Mouse (Mus musculus): ENCODE data around the gene Auts2. TPM values are rescaled to one million over a fixed set of nuclear protein-coding genes. Genes with fewer than 3 reads are reported as not detected.

The Auts2 gene
- total and polyA plus RNA-seq, 2 experiments from 2014 or later: 35.2 to 57.5 TPM

DNA sequence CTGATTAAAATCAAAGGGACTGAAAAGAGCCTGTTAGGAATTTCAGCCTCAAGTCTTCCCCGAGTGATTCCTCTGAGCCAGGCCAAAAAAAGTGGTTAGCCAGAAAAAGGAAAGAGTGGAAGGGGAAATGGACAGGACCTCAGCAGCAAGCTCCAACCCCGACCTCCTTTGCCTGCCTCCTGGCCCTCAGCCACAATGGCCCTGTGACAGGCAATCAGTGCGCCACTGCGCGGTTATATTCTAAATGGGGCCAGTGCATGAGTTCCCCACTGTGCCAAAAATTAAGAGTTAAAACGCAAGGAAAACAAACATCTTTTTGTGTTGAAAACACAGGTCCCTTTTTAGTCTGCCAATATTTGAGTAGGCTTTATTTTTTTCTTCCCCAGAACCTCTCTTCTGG lies 755.1 kb downstream of the Auts2 start:
- ATAC-seq (ENCODE audit: low FRiP score): no peak

DNA sequence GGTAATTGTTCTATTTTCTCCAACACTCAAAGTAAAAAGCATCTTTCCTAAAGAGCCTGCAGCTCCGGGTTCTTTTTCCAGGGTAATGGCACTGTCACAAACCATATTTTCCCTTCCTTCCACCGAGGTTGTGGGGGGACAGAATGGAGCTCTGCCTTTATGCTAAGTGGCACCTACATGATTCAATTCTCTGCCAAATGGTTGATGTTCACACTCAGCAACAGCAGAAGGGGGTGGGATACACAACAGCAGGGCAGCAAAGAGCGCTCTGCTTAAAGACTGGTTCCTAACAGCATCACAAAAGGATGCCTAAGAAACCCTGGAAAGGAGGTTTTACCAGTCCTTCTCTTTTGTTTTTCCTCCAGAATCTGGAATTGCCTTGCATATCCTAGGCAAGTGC lies 759.9 kb downstream of the Auts2 start:
- H3K4me2 ChIP-seq (ENCODE audit: low read depth, low read length, poor library complexity, severe bottlenecking): no peak overlapping the region
- DNase-seq (ENCODE audit: low spot score): no peak
- H3K27ac ChIP-seq (ENCODE audit: low read depth, low read length): no peak overlapping the region
- no peak for TF ChIP-seq CTCF (IDR thresholded peaks at IDR 0.05)
- no peaks in the 10 kb centered on the region for H3K27me3 ChIP-seq (ENCODE audit: insufficient read depth, low read length)
- H3K4me3 ChIP-seq (ENCODE audit: low read depth, low read length): no peak overlapping the region
- ATAC-seq (ENCODE audit: low FRiP score): no peak
- no peak overlapping the region for H3K9ac ChIP-seq (replicated peaks; ENCODE audit: low read length, poor library complexity, severe bottlenecking)
- H3K36me3 ChIP-seq (ENCODE audit: insufficient read depth, low read length): no peaks in the 10 kb centered on the region
- 58% methylated on average over 3 of the region's 3 CpGs for WGBS
- no peaks in the 10 kb centered on the region for H3K4me1 ChIP-seq (ENCODE audit: insufficient read depth, low read length)
- no peaks in the 10 kb centered on the region for H3K9me3 ChIP-seq (ENCODE audit: low read length)

More for the DNA sequence above, 755.1 kb downstream of the Auts2 start:
- no peak for TF ChIP-seq CTCF (IDR thresholded peaks at IDR 0.05)
- no peaks in the 10 kb centered on the region for H3K4me1 ChIP-seq (ENCODE audit: insufficient read depth, low read length)
- H3K27me3 ChIP-seq (ENCODE audit: insufficient read depth, low read length): no peaks in the 10 kb centered on the region
- no peak overlapping the region for H3K9ac ChIP-seq (replicated peaks; ENCODE audit: low read length, poor library complexity, severe bottlenecking)
- H3K27ac ChIP-seq (ENCODE audit: low read depth, low read length): no peak overlapping the region
- peak; percentile 55 for DNase-seq (ENCODE audit: low spot score)
- no peaks in the 10 kb centered on the region for H3K9me3 ChIP-seq (ENCODE audit: low read length)
- no peak overlapping the region for H3K4me2 ChIP-seq (ENCODE audit: low read depth, low read length, poor library complexity, severe bottlenecking)
- no peak overlapping the region for H3K4me3 ChIP-seq (ENCODE audit: low read depth, low read length)
- no peaks in the 10 kb centered on the region for H3K36me3 ChIP-seq (ENCODE audit: insufficient read depth, low read length)
- 25% methylated on average over 6 of the region's 6 CpGs for WGBS

DNA sequence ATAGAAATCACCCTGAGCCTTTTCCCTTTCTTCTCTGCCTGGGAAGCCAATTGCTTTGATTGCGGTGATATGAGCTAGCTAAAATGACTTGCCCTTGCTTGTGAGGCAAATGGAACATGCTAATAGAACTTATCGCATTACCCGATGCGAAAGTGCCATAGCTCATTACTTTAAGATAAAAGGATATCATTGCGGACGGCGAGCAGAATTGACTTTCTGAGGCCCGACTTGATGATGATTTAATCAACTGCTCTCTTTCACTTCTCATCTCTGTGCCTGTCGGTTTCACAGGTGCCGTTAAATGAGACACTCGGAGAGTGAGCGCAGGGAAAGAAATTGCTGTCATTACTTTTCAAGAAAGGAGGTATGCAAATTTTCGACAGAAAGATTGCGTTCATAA lies 762.1 kb downstream of the Auts2 start:
- Histone ChIP-seq H3K9me3 (ENCODE audit: low read length) (no peaks in the 10 kb centered on the region), H3K9ac (replicated peaks; ENCODE audit: low read length, poor library complexity, severe bottlenecking) (no peak overlapping the region), H3K36me3 (ENCODE audit: insufficient read depth, low read length) (no peaks in the 10 kb centered on the region), H3K4me2 (ENCODE audit: low read depth, low read length, poor library complexity, severe bottlenecking) (no peak overlapping the region), H3K4me1 (ENCODE audit: insufficient read depth, low read length) (no peaks in the 10 kb centered on the region), H3K27me3 (ENCODE audit: insufficient read depth, low read length) (no peaks in the 10 kb centered on the region), H3K4me3 (ENCODE audit: low read depth, low read length) (no peak overlapping the region), H3K27ac (ENCODE audit: low read depth, low read length) (no peak overlapping the region)
- ATAC-seq (ENCODE audit: low FRiP score): no peak
- no peak for TF ChIP-seq CTCF (IDR thresholded peaks at IDR 0.05)
- DNase-seq (ENCODE audit: low spot score): peak; percentile 55
- WGBS: 54% methylated on average over 14 of the region's 14 CpGs

DNA sequence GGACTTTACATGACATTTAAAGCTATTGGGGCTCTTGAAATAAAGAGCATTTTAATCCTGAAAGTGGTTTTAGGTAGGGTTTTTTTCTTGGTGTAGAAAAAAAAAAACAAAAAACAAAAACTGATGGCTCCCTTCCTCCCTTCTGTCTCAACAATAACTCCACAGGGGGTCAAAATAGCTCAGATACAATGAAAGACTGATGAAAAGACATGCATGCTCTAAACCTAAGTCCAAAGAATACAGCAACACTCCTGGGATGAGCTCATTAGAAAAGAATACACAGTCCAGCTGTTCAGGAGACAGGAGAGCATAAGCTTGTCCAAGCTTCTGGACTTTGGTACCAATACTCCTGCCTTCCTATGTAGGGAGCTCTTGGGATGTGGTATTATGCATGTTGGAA lies 764.0 kb downstream of the Auts2 start:
- Histone ChIP-seq H3K36me3 (ENCODE audit: insufficient read depth, low read length) (no peaks in the 10 kb centered on the region), H3K4me3 (ENCODE audit: low read depth, low read length) (no peak overlapping the region), H3K27me3 (ENCODE audit: insufficient read depth, low read length) (no peaks in the 10 kb centered on the region), H3K4me2 (ENCODE audit: low read depth, low read length, poor library complexity, severe bottlenecking) (no peak overlapping the region), H3K4me1 (ENCODE audit: insufficient read depth, low read length) (no peaks in the 10 kb centered on the region; the same call in 1 of the 2 replicates), H3K9me3 (ENCODE audit: low read length) (no peaks in the 10 kb centered on the region), H3K9ac (replicated peaks; ENCODE audit: low read length, poor library complexity, severe bottlenecking) (no peak overlapping the region), H3K27ac (ENCODE audit: low read depth, low read length) (no peak overlapping the region)
- DNase-seq (ENCODE audit: low spot score) (no peak), ATAC-seq (ENCODE audit: low FRiP score) (no peak)
- no peak for TF ChIP-seq CTCF (IDR thresholded peaks at IDR 0.05)

DNA sequence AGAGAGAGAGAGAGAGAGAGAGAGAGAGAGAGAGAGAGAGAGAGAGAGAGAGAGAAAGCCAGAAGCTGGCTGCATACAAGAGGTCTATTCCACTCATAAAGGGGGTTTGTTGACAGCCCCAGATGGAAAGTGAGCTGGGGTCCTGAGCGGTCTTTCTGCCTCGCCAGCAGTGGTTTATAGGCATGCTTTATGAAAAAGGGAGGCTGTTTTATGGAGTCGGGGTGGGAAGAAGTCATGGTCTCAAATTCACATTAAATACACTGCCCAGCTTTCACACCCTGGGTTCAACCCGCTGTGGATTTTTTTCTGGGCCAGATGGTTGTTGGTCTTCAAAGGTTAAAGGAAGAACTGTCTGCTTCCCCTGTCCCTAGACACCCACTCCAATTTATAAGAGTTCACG lies 767.5 kb downstream of the Auts2 start:
- Histone ChIP-seq H3K4me2 (ENCODE audit: low read depth, low read length, poor library complexity, severe bottlenecking) (no peak overlapping the region), H3K27ac (ENCODE audit: low read depth, low read length) (no peak overlapping the region)
- WGBS: 52% methylated on average over 5 of the region's 5 CpGs

DNA sequence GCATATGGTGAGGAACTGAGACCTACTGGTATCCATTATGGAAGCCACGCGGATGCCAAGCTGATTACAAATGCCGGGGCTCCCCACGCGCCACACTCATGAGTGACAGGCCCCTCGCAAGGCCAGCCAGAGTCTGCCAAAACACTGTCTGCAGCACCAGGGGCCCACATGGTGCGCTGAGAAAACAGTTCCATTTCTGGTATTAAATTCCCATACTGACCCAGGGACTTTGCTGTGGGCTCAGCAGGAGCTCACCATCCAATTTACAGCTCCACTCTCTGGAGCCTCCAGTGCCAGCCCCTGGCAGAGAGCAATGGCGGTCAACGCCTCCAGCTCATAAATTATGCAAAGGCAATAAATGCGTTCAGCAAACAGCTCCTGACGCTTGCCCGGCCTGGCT lies 767.9 kb downstream of the Auts2 start:
- DNase-seq (ENCODE audit: low spot score): peak; percentile 90
- Histone ChIP-seq H3K9me3 (ENCODE audit: low read length) (no peaks in the 10 kb centered on the region), H3K4me2 (ENCODE audit: low read depth, low read length, poor library complexity, severe bottlenecking) (no peak overlapping the region; the same call in 1 of the 2 replicates), H3K36me3 (ENCODE audit: insufficient read depth, low read length) (no peaks in the 10 kb centered on the region), H3K4me1 (ENCODE audit: insufficient read depth, low read length) (no peaks in the 10 kb centered on the region; the same call in 1 of the 2 replicates), H3K9ac (replicated peaks; ENCODE audit: low read length, poor library complexity, severe bottlenecking) (no peak overlapping the region), H3K4me3 (ENCODE audit: low read depth, low read length) (no peak overlapping the region), H3K27me3 (ENCODE audit: insufficient read depth, low read length) (no peaks in the 10 kb centered on the region), H3K27ac (ENCODE audit: low read depth, low read length) (no peak overlapping the region)
- WGBS: 27% methylated on average over 12 of the region's 12 CpGs
- TF ChIP-seq CTCF (IDR thresholded peaks at IDR 0.05): no peak
- ATAC-seq (ENCODE audit: low FRiP score): no peak

More for the DNA sequence above, 767.5 kb downstream of the Auts2 start:
- Histone ChIP-seq H3K27me3 (ENCODE audit: insufficient read depth, low read length) (no peaks in the 10 kb centered on the region), H3K9me3 (ENCODE audit: low read length) (no peaks in the 10 kb centered on the region), H3K36me3 (ENCODE audit: insufficient read depth, low read length) (no peaks in the 10 kb centered on the region), H3K4me1 (ENCODE audit: insufficient read depth, low read length) (no peaks in the 10 kb centered on the region; the same call in 1 of the 2 replicates), H3K9ac (replicated peaks; ENCODE audit: low read length, poor library complexity, severe bottlenecking) (no peak overlapping the region), H3K4me3 (ENCODE audit: low read depth, low read length) (no peak overlapping the region)
- ATAC-seq (ENCODE audit: low FRiP score) (no peak), DNase-seq (ENCODE audit: low spot score) (no peak)
- TF ChIP-seq CTCF (IDR thresholded peaks at IDR 0.05): no peak

All from midbrain, postnatal 0 days (tissue).